ENCODE assay signal across 8 mouse cellular contexts in the genomic region with DNA sequence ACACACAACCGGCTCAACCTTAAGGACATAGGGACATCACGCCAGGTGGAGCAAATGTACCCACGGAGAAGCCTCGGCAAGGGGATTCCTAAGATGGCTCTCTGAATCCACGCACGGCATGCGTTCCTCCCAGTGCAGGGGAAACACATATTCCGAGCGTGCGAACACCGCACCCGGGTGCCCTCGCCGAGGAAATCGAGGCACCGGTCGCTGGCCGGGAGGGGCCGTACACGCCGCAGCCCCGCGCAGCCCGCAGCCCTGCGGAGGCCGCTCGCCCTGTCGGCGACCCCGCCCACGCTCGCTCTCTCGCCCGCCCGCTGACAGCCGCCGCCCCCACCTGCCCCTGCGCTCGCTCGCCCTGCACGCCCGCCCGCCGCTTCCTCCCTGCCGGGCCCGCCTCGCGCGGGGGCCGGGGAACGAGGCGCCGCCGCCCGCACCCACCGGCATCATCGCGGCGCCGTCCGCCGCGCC. TPM values are rescaled to one million over a fixed set of nuclear protein-coding genes. Genes with fewer than 3 reads are reported as not detected.
DNase-seq lines count a peak whose midpoint lies in the region; ATAC-seq and TF ChIP-seq lines count a peak whose summit lies in the region.

No protein-coding gene starts in this region.

- H3K36me3 ChIP-seq in forebrain, embryonic 16.5 days (ENCODE audit: control insufficient read depth, insufficient read depth): no peaks in the 10 kb centered on the region
- no peaks in the 10 kb centered on the region for H3K36me3 ChIP-seq in hindbrain, embryonic 10.5 days
- H3K36me3 ChIP-seq in megakaryocyte, embryonic 14.5 days (replicated peaks; ENCODE audit: low read length): peaks cover 17% of the 10 kb centered on the region
- no peaks in the 10 kb centered on the region for H3K36me3 ChIP-seq in small intestine, adult 2 months (ENCODE audit: control insufficient read depth, insufficient read depth, low read length)

- WGBS in forebrain, embryonic 16.5 days: under 1% methylated on average over 45 of the region's 63 CpGs
- under 1% methylated on average over 63 of the region's 63 CpGs for WGBS in hindbrain, embryonic 10.5 days
- 2% methylated on average over 63 of the region's 63 CpGs for WGBS in small intestine, adult 2 months

- TF ChIP-seq CTCF in small intestine, adult 2 months (IDR thresholded peaks at IDR 0.05; ENCODE audit: extremely low read depth, insufficient read length, insufficient replicate concordance, low read depth, low read length): no peak

- peak overlapping the region; percentile 92 for H3K4me2 ChIP-seq in forebrain, embryonic 16.5 days (ENCODE audit: low read length)

- DNase-seq in ES-CJ7 (ENCODE audit: low read depth, low spot score): peak; percentile 19
- peak; percentile 35 for DNase-seq in c-Kit-positive CD71-positive TER-119-positive erythroid progenitor cells, embryonic 14.5 days (ENCODE audit: low spot score)
- DNase-seq in hindbrain, embryonic 10.5 days (ENCODE audit: low spot score): peak; percentile 50
- DNase-seq in layer of hippocampus, postnatal 36 days: peak; percentile 53 to 58

- H3K4me3 ChIP-seq in forebrain, embryonic 16.5 days (replicated peaks; ENCODE audit: low read length): peak overlapping the region; percentile 77
- peak overlapping the region; percentile 80 for H3K4me3 ChIP-seq in hindbrain, embryonic 10.5 days
- peak overlapping the region; percentile 96 for H3K4me3 ChIP-seq in megakaryocyte, embryonic 14.5 days (replicated peaks)
- peak overlapping the region; percentile 69 for H3K4me3 ChIP-seq in small intestine, adult 2 months (ENCODE audit: low read depth, low read length)

- ATAC-seq in forebrain, embryonic 16.5 days: peak; percentile 73
- ATAC-seq in monocyte, adult 5-6 weeks (replicated peaks; ENCODE audit: insufficient number of reproducible peaks, low FRiP score, low TSS enrichment, poor library complexity, severe bottlenecking): no peak

- peaks cover 11% of the 10 kb centered on the region for H3K4me1 ChIP-seq in forebrain, embryonic 16.5 days (replicated peaks; ENCODE audit: control insufficient read depth, insufficient read depth, low read length)
- H3K4me1 ChIP-seq in hindbrain, embryonic 10.5 days (replicated peaks): peaks cover 17% of the 10 kb centered on the region
- H3K4me1 ChIP-seq in megakaryocyte, embryonic 14.5 days: peaks cover 75% of the 10 kb centered on the region
- peaks cover 27% of the 10 kb centered on the region; the same call in 1 of the 2 replicates for H3K4me1 ChIP-seq in small intestine, adult 2 months (ENCODE audit: control insufficient read depth, insufficient read depth, insufficient read length, low read length)

- peak overlapping the region; percentile 92 for H3K27ac ChIP-seq in forebrain, embryonic 16.5 days (ENCODE audit: low read length)
- H3K27ac ChIP-seq in hindbrain, embryonic 10.5 days: peak overlapping the region; percentile 84
- H3K27ac ChIP-seq in small intestine, adult 2 months (ENCODE audit: insufficient read depth, low read depth, low read length): peak overlapping the region; percentile 81

- peak overlapping the region; percentile 83 for H3K9ac ChIP-seq in forebrain, embryonic 16.5 days (replicated peaks; ENCODE audit: low read depth, low read length)

- H3K9me3 ChIP-seq in forebrain, embryonic 16.5 days (ENCODE audit: control insufficient read depth, low read length): no peaks in the 10 kb centered on the region
- H3K9me3 ChIP-seq in hindbrain, embryonic 10.5 days: no peaks in the 10 kb centered on the region
- no peaks in the 10 kb centered on the region for H3K9me3 ChIP-seq in megakaryocyte, embryonic 14.5 days

- H3K27me3 ChIP-seq in forebrain, embryonic 16.5 days (replicated peaks; ENCODE audit: control insufficient read depth, insufficient read depth, low read length): no peaks in the 10 kb centered on the region
- peaks cover 74% of the 10 kb centered on the region for H3K27me3 ChIP-seq in hindbrain, embryonic 10.5 days (ENCODE audit: insufficient read depth, poor library complexity, severe bottlenecking)
- peaks cover 18% of the 10 kb centered on the region for H3K27me3 ChIP-seq in megakaryocyte, embryonic 14.5 days (replicated peaks)
- H3K27me3 ChIP-seq in small intestine, adult 2 months (ENCODE audit: control insufficient read depth, insufficient read depth, low read length): no peaks in the 10 kb centered on the region

- TF ChIP-seq POLR2A in small intestine, adult 2 months (IDR thresholded peaks at IDR 0.05; ENCODE audit: low read depth, low read length): no peak

RNA-seq across cellular contexts. Expression of a gene that starts 0.5 kb away (rescaled TPM):
- 21.8 and 23.5 TPM in 2 replicates for polyA plus RNA-seq in forebrain, embryonic 16.5 days (2015; fragmentation: Nextera tagmentation; extraction: Ambion mirVana)
- polyA plus RNA-seq in hindbrain, embryonic 10.5 days (2016; fragmentation: Nextera tagmentation; extraction: Ambion mirVana): 4.5 and 6.2 TPM in 2 replicates
- total RNA-seq in layer of hippocampus, postnatal 36 days (2021): 100 to 1,000 TPM in 1 of 2 experiments, 10 to 100 TPM in 1; 92.0 to 104 TPM
- 15.6 and 22.6 TPM in 2 replicates for polyA plus RNA-seq in megakaryocyte, embryonic 14.5 days (2012; ENCODE audit: insufficient read depth, low replicate concordance)
- polyA plus RNA-seq in small intestine, adult 2 months (2012; rRNA removed): 12.2 and 22.8 TPM in 2 replicates
- total RNA-seq in monocyte, adult 5-6 weeks (2017): 9.8 to 19.1 TPM (median 12.6 TPM) in 3 replicates

RNA-seq across cellular contexts. Expression of a gene that starts 59.3 kb away (rescaled TPM):
- polyA plus RNA-seq in forebrain, embryonic 16.5 days (2015; fragmentation: Nextera tagmentation; extraction: Ambion mirVana): 562 and 571 TPM in 2 replicates
- 593 and 677 TPM in 2 replicates for polyA plus RNA-seq in hindbrain, embryonic 10.5 days (2016; fragmentation: Nextera tagmentation; extraction: Ambion mirVana)
- total RNA-seq in layer of hippocampus, postnatal 36 days (2021): 100 to 1,000 TPM; 357 to 419 TPM
- polyA plus RNA-seq in megakaryocyte, embryonic 14.5 days (2012; ENCODE audit: insufficient read depth, low replicate concordance): 15.5 TPM in 1 of 2 replicates, not detected in the other
- 17.1 and 34.2 TPM in 2 replicates for polyA plus RNA-seq in small intestine, adult 2 months (2012; rRNA removed)
- 289 to 531 TPM (median 434 TPM) in 3 replicates for total RNA-seq in monocyte, adult 5-6 weeks (2017)

Comparison
In these comparisons a context has a peak if more than half of its experiments do, and no peak if none do; other contexts are left out.
1. RNA of a gene that starts 59.3 kb away (polyA plus RNA-seq): 593 to 677 TPM in hindbrain, embryonic 10.5 days and 562 to 571 TPM in forebrain, embryonic 16.5 days; 17.1 to 34.2 TPM in small intestine, adult 2 months and 15.5 TPM in megakaryocyte, embryonic 14.5 days; every median in the first group is over 10 times any median in the second.
2. Peak in every context shown above with its lines, with median percentiles within 50 percentile points of each other: DNase-seq, H3K27ac ChIP-seq and H3K4me3 ChIP-seq.